Mouse (Mus musculus) liver, postnatal 0 days (tissue): ENCODE results near the gene Zfp398. TPM values are rescaled to one million over a fixed set of nuclear protein-coding genes. Genes with fewer than 3 reads are reported as not detected.

Experiments
- ATAC-seq: fragments of 200-750 bp; cut with Nextera tagmentation; 2 replicates; pipeline ENCODE4 v1.8.0; 2017; ENCODE audit warnings: mild to moderate bottlenecking, moderate library complexity
- DNase-seq: peaks from one replicate; pipeline ENCODE4 v3.0.0-alpha.2; 2016
- H3K27ac ChIP-seq: fragments of 300-500 bp; sonication (generic); 2 replicates; pipeline ENCODE4 v1.5.1; 2014; ENCODE audit warnings: antibody characterized with exemption, moderate library complexity, mild to moderate bottlenecking, low read depth
- H3K27me3 ChIP-seq: fragments of 300-500 bp; sonication (generic); 2 replicates; pipeline ENCODE4 v1.6.1; 2014; ENCODE audit warnings: low read length, control low read depth, mixed read lengths; ENCODE audit not compliant: insufficient read depth
- H3K36me3 ChIP-seq: fragments of 300-500 bp; sonication (generic); replicated peaks from 2 replicates; pipeline ENCODE4 v1.6.1; 2014; ENCODE audit warnings: mild to moderate bottlenecking, control low read depth, low read length, moderate library complexity, mixed read lengths; ENCODE audit not compliant: insufficient read depth
- H3K4me1 ChIP-seq: fragments of 300-500 bp; sonication (generic); 2 replicates; pipeline ENCODE4 v1.6.1; 2014; ENCODE audit warnings: antibody characterized with exemption, mild to moderate bottlenecking, control low read depth; ENCODE audit not compliant: insufficient read depth
- H3K4me2 ChIP-seq: fragments of 300-500 bp; sonication (generic); 2 replicates; pipeline ENCODE4 v1.6.1; 2014; ENCODE audit warnings: low read depth, mild to moderate bottlenecking, low read length, moderate library complexity, mixed read lengths
- H3K4me3 ChIP-seq: fragments of 300-500 bp; sonication (generic); 2 replicates; pipeline ENCODE4 v1.5.1; 2014; ENCODE audit warnings: low read depth, low read length
- H3K9ac ChIP-seq: fragments of 300-500 bp; sonication (generic); replicated peaks from 2 replicates; pipeline ENCODE4 v1.6.1; 2014; ENCODE audit warnings: mild to moderate bottlenecking, moderate library complexity
- H3K9me3 ChIP-seq: fragments of 300-500 bp; sonication (generic); 2 replicates; pipeline ENCODE4 v1.6.1; 2016; ENCODE audit warnings: mild to moderate bottlenecking, control low read depth, low read length, mixed read lengths
- CTCF ChIP-seq: sonication (generic); IDR thresholded peaks from 2 replicates; pipeline ENCODE4 v1.5.1; 2016; ENCODE audit warnings: antibody characterized with exemption, low read depth
- EP300 ChIP-seq: IDR thresholded peaks from 2 replicates; pipeline ENCODE4 v1.6.1; 2016; ENCODE audit warnings: antibody characterized with exemption, low read depth, mild to moderate bottlenecking
- WGBS: fragments of 180-500 bp; shearing (Covaris S2); extraction: QIAGEN DNeasy Blood & Tissue Kit; methylation state at CpG from one replicate; pipeline ENCODE4 v1.1.7; 2014; ENCODE audit not compliant: insufficient replicate concordance; 5-methylcytosine and 5-hydroxymethylcytosine counted together
- polyA plus RNA-seq: library from polyadenylated mRNA; unstranded; fragments of >200 nt; fragmentation: Nextera tagmentation; extraction: Ambion mirVana; gene quantifications from 2 replicates; pipeline ENCODE4 v1.2.1, GENCODE M21; 2015

Gene Zfp398
- polyA plus RNA-seq, 1 experiment from 2014 or later = 1.6 TPM

DNA sequence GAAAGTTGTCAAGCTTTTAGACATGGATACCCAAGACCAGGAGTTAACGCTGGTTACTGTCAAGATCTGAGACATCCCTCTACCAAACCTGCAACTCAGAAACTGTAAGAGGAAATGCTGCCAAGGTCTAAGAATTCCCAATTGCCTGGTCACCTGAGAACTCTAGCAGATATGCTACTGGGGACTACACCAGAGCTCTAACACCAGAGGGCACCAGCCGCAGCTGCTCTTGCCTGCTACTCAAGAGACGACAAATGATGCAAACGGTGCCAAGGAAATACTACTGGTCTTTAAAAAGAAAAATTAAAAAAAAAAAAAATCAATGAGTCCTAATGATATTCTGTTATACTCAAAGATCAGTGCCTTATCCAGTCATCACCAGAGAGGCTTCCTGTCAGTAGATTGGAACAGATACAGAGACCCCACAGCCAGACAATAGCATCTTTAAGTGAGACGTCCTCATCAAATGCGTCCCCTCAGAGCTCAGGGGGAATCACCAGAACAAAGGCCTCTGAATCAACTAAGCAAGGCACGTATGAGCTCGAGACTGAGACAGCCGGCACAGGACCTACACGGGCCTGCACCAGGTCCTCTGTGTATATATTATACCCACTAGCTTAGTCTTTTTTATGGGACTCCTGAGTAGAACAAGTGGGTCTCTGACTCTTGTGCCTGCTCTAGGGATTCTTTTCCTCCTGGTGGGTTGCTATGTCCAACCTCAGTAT lies 41.2 kb upstream of the Zfp398 start:
- Histone ChIP-seq H3K27ac (no peak overlapping the region), H3K9me3 (no peaks in the 10 kb centered on the region), H3K36me3 (peaks cover 32% of the 10 kb centered on the region), H3K4me3 (no peak overlapping the region), H3K4me1 (peaks cover under 1% of the 10 kb centered on the region), H3K4me2 (no peak overlapping the region), H3K9ac (no peak overlapping the region), H3K27me3 (no peaks in the 10 kb centered on the region)
- WGBS = 73% methylated on average over 10 of the region's 10 CpGs
- DNase-seq (no peak), ATAC-seq (no peak)
- no peak for TF ChIP-seq EP300
- TF ChIP-seq CTCF = peak; percentile 58

GRCm38 (mm10) chr6:47799079-47799478 lies 36.4 kb upstream of the Zfp398 start:
- 44% methylated on average over 6 of the region's 6 CpGs for WGBS
- Histone ChIP-seq H3K9ac (no peak overlapping the region), H3K36me3 (peaks cover 69% of the 10 kb centered on the region), H3K4me2 (no peak overlapping the region), H3K27me3 (no peaks in the 10 kb centered on the region), H3K4me1 (no peaks in the 10 kb centered on the region), H3K4me3 (no peak overlapping the region), H3K27ac (no peak overlapping the region), H3K9me3 (no peaks in the 10 kb centered on the region)
- DNase-seq (peak; percentile 67), ATAC-seq (peak; percentile 35; the same call in 1 of the 2 replicates)
- TF ChIP-seq EP300 = no peak
- peak; percentile 87 for TF ChIP-seq CTCF

- Histone ChIP-seq H3K27me3 (no peaks in the 10 kb centered on the region), H3K27ac (no peak overlapping the region), H3K9ac (no peak overlapping the region), H3K4me2 (no peak overlapping the region), H3K4me3 (no peak overlapping the region), H3K9me3 (no peaks in the 10 kb centered on the region), H3K36me3 (peaks cover 57% of the 10 kb centered on the region), H3K4me1 (peaks cover 14% of the 10 kb centered on the region)
- DNase-seq (no peak), ATAC-seq (no peak)
- WGBS = 81% methylated on average over 2 of the region's 2 CpGs
- TF ChIP-seq CTCF = no peak
- no peak for TF ChIP-seq EP300
These were observed 29.9 kb upstream of the Zfp398 start for GRCm38 (mm10) chr6:47805520-47805919.

DNA sequence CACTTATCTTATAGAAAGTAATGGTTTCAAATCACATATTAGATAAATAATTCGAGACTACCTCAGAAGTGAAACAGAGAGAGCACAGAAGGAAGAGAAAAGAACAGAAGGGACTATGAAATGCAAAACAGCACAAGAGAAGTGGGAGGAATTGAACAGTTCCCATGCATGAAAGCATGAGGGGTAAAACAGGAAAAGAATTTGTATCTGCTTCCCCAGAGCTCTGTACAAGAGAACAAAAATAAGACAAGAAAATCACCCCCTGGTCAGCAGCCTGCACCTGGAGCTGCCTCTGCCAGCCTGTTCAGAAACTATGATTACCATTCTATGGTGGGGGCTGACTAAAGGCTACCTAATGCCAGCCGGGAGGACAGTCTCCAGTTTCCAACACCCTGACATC lies 28.0 kb upstream of the Zfp398 start:
- Histone ChIP-seq H3K27ac (no peak overlapping the region), H3K36me3 (peaks cover 52% of the 10 kb centered on the region), H3K9me3 (no peaks in the 10 kb centered on the region), H3K4me3 (no peak overlapping the region), H3K9ac (no peak overlapping the region), H3K27me3 (no peaks in the 10 kb centered on the region), H3K4me1 (peaks cover 25% of the 10 kb centered on the region), H3K4me2 (no peak overlapping the region)
- DNase-seq (no peak), ATAC-seq (no peak)
- TF ChIP-seq EP300 (no peak), CTCF (no peak)
- 73% methylated on average over 2 of the region's 2 CpGs for WGBS

DNA sequence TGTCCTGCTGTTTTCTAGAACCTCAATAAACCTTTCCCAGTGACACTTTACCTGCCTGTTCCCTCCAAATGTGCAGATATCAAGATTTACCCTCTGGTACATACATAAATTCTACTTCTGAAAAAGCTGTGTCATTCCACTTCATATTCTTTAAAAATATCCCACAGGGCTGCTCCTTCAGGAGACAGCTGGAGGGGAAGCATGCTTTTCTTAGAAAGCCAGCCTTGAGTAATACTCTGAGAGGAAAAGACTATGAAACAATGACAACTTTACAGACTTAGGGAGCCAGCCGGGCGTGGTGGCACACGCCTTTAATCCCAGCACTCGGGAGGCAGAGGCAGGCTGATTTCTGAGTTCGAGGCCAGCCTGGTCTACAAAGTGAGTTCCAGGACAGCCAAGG lies 26.9 kb upstream of the Zfp398 start:
- H3K36me3 ChIP-seq = peaks cover 40% of the 10 kb centered on the region
- DNase-seq = no peak
- no peaks in the 10 kb centered on the region for H3K27me3 ChIP-seq
- TF ChIP-seq CTCF (no peak), EP300 (no peak)
- H3K4me3 ChIP-seq = no peak overlapping the region
- no peak for ATAC-seq
- H3K27ac ChIP-seq = no peak overlapping the region
- H3K4me2 ChIP-seq = no peak overlapping the region
- no peaks in the 10 kb centered on the region for H3K9me3 ChIP-seq
- peaks cover 25% of the 10 kb centered on the region for H3K4me1 ChIP-seq
- 81% methylated on average over 5 of the region's 5 CpGs for WGBS
- H3K9ac ChIP-seq = no peak overlapping the region

DNA sequence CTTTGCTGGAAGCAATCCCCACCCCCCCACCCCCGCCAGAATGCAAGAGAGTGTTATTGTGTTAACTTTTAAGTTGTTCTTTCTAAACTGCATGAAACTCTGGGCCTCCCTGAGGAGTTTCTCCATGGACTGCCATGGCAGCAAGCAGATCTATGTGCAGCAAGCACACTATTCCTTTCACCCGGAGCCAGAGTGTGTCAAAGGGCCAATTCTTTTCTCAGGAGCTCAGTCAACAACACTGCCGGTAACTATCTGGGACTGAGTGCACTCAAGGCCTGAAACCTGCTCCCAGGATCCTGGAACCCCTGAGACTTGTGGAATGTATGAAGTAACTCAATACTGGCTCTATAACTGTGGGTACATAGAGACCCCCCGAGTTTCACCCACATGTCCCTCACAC lies 26.4 kb upstream of the Zfp398 start:
- DNase-seq = no peak
- no peak overlapping the region for H3K4me3 ChIP-seq
- no peak for ATAC-seq
- no peak for TF ChIP-seq CTCF
- TF ChIP-seq EP300 = no peak
- 70% methylated on average over 4 of the region's 4 CpGs for WGBS
- H3K9ac ChIP-seq = 0 out of 2 replicates have a peak overlapping the region, but pooled peaks have one; percentile 9
- no peaks in the 10 kb centered on the region for H3K9me3 ChIP-seq
- H3K27me3 ChIP-seq = no peaks in the 10 kb centered on the region
- 0 out of 2 replicates have a peak overlapping the region, but pooled peaks have one; percentile 11 for H3K27ac ChIP-seq
- H3K4me1 ChIP-seq = peaks cover 26% of the 10 kb centered on the region
- H3K4me2 ChIP-seq = no peak overlapping the region
- peaks cover 35% of the 10 kb centered on the region for H3K36me3 ChIP-seq
